ENCODE assay signal across 17 mouse cellular contexts in the genomic region with DNA sequence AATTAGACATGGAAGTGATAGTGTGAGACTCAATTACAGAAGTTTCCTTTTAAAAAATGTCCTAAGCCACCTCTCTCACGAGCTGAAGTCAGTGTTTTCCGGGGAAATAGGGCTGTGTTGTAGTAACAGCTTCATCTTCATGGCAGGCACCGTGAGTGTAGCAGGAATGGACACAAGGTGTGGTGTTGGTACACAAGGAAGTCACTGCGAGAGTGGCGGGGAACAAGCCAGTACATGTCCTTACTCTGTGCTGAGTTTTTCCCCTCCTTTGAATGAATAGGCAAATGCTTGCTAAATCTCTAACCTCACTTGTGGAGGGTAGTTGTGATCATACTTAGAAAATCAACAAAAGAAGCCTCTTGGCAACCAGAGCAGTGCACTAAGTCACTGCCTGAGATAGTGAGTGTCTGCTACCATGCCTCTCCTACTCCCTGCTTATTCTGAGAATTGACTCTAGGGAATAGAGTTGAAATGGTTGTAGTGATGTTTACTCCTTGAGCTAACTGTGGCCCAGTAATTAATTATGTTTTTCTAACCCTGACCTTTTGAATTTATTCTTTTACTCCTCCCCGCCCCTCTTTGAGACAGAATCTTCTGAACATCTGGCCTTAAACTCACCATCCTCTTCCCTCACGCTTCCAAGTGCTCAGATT.
A peak's percentile ranks its signal among the peaks of the same experiment; 100 is the strongest.
DNase-seq lines count a peak whose midpoint lies in the region.
"Had no signal": no experiment of that assay in that cellular context is flagged by ENCODE, and none has a peak within 500 bp of the region (broad histone marks: within the 10 kb centered on the region; RNA-seq: fewer than 3 reads in every experiment).

No protein-coding gene starts in this region.

- peak; percentile 12 to 36 for DNase-seq in lung, adult 18-20 months
- DNase-seq in lung, postnatal 10 days = no peak
- DNase-seq in ES-CJ7 (ENCODE audit: low read depth, low spot score) (peak; percentile 26), adipocyte (ENCODE audit: low spot score) (peak; percentile 12)
- peak; percentile 4 for DNase-seq in urinary bladder, postnatal 25 days (ENCODE audit: low spot score)
- no peak for DNase-seq in right cerebral cortex, postnatal 36 days (ENCODE audit: low spot score in 2 of 2)
- no peak for DNase-seq in cerebellum, postnatal 4 days (ENCODE audit: low spot score in 2 of 2)
- DNase-seq: adrenal gland, postnatal 36 days; B cell, adult 2 months; cerebellum, adult 18-20 months; cerebellum, postnatal 25 days; gastrocnemius, adult 2 months; kidney, adult 11 months; kidney, postnatal 25 days; lung, postnatal 4 days; midbrain, embryonic 14.5 days; spleen, adult 18-20 months had no signal

Comparison
In these comparisons a context has a peak if more than half of its experiments do, and no peak if none do; other contexts are left out.
1. DNase-seq: peak in lung, adult 18-20 months (2 of 2), ES-CJ7 (single experiment), adipocyte (single experiment) and urinary bladder, postnatal 25 days (single experiment); none in lung, postnatal 10 days (single experiment), right cerebral cortex, postnatal 36 days (0 of 2) and cerebellum, postnatal 4 days (0 of 2).